ENCODE assay signal across 7 mouse cellular contexts in genomic region chr11:53182858-53183257, GRCm38 (mm10).
DNase-seq lines count a peak whose midpoint lies in the region; ATAC-seq and TF ChIP-seq lines count a peak whose summit lies in the region.

No protein-coding gene starts in this region.

- H3K9ac ChIP-seq in midbrain, embryonic 15.5 days, result no peak overlapping the region

- H3K27ac ChIP-seq in layer of hippocampus, adult 2 months, result peak overlapping the region; percentile 43
- 0 out of 2 replicates have a peak overlapping the region, but pooled peaks have one; percentile 38 for H3K27ac ChIP-seq in midbrain, embryonic 15.5 days

- TF ChIP-seq CTCF in layer of hippocampus, adult 2 months (conservative IDR thresholded peaks at IDR 0.05), result no peak

- H3K9me3 ChIP-seq in midbrain, embryonic 15.5 days, result no peaks in the 10 kb centered on the region

- no peaks in the 10 kb centered on the region for H3K27me3 ChIP-seq in midbrain, embryonic 15.5 days (replicated peaks)

- H3K4me2 ChIP-seq in midbrain, embryonic 15.5 days, result no peak overlapping the region

- H3K36me3 ChIP-seq in midbrain, embryonic 15.5 days (replicated peaks), result no peaks in the 10 kb centered on the region

- peak; percentile 20 to 44 for DNase-seq in layer of hippocampus, adult 18-20 months (ENCODE audit: low spot score in 2 of 2)
- DNase-seq in layer of hippocampus, adult 9-10 months (ENCODE audit: low spot score), result no peak
- peak; percentile 7 for DNase-seq in embryo, embryonic 11.5 days (ENCODE audit: low read depth, low spot score)
- peak; percentile 18 to 28 for DNase-seq in layer of hippocampus, adult 2 months (ENCODE audit: low spot score in 2 of 2)
- DNase-seq in right cerebral cortex, postnatal 25 days, result no peak
- no peak for DNase-seq in testis, postnatal 10 days (ENCODE audit: low spot score)

- no peak overlapping the region for H3K4me3 ChIP-seq in layer of hippocampus, adult 2 months
- no peak overlapping the region for H3K4me3 ChIP-seq in midbrain, embryonic 15.5 days

- 43% methylated on average over 4 of the region's 4 CpGs for WGBS in midbrain, embryonic 15.5 days

- peaks cover 5% of the 10 kb centered on the region for H3K4me1 ChIP-seq in midbrain, embryonic 15.5 days

- no peak for ATAC-seq in midbrain, embryonic 15.5 days (replicated peaks)

Comparison
In these comparisons a context has a peak if more than half of its experiments do, and no peak if none do; other contexts are left out.
1. DNase-seq: peak in layer of hippocampus, adult 18-20 months (2 of 2), embryo, embryonic 11.5 days (single experiment) and layer of hippocampus, adult 2 months (2 of 2); none in layer of hippocampus, adult 9-10 months (single experiment), right cerebral cortex, postnatal 25 days (single experiment) and testis, postnatal 10 days (single experiment).